Mouse (Mus musculus) forebrain, embryonic 15.5 days (tissue): ENCODE measurements around the gene Macrod2. TPM values are rescaled to one million over a fixed set of nuclear protein-coding genes. Genes with fewer than 3 reads are reported as not detected.
A peak's percentile ranks its signal among the peaks of the same experiment; 100 is the strongest.

ENCODE experiments used
- ATAC-seq: fragments of 200-750 bp; cut with Nextera tagmentation; replicated peaks from 2 replicates; pipeline ENCODE4 v1.8.0; 2017; ENCODE audit warnings: mild to moderate bottlenecking, moderate TSS enrichment, moderate library complexity
- H3K27ac ChIP-seq: fragments of 300-500 bp; sonication (generic); replicated peaks from 2 replicates; pipeline ENCODE4 v1.5.1; 2015; ENCODE audit warnings: mild to moderate bottlenecking, inconsistent platforms
- H3K27me3 ChIP-seq: fragments of 300-500 bp; sonication (generic); 2 replicates; pipeline ENCODE4 v1.6.1; 2015; ENCODE audit warnings: inconsistent platforms
- H3K36me3 ChIP-seq: fragments of 300-500 bp; sonication (generic); 2 replicates; pipeline ENCODE4 v1.6.1; 2015; ENCODE audit warnings: mild to moderate bottlenecking, inconsistent platforms
- H3K4me1 ChIP-seq: fragments of 300-500 bp; sonication (generic); 2 replicates; pipeline ENCODE4 v1.6.1; 2015; ENCODE audit warnings: inconsistent platforms
- H3K4me2 ChIP-seq: fragments of 300-500 bp; sonication (generic); replicated peaks from 2 replicates; pipeline ENCODE4 v1.6.1; 2015; ENCODE audit warnings: mild to moderate bottlenecking, inconsistent platforms
- H3K4me3 ChIP-seq: fragments of 300-500 bp; sonication (generic); 2 replicates; pipeline ENCODE4 v1.5.1; 2015; ENCODE audit warnings: mild to moderate bottlenecking, inconsistent platforms
- H3K9ac ChIP-seq: fragments of 300-500 bp; sonication (generic); replicated peaks from 2 replicates; pipeline ENCODE4 v1.6.1; 2015; ENCODE audit warnings: mild to moderate bottlenecking, inconsistent platforms
- H3K9me3 ChIP-seq: fragments of 300-500 bp; sonication (generic); 2 replicates; pipeline ENCODE4 v1.6.1; 2016; ENCODE audit warnings: inconsistent platforms
- WGBS: fragments of 180-500 bp; shearing (Covaris S2); methylation state at CpG from one replicate; pipeline ENCODE4 v1.1.7; 2015; ENCODE audit warnings: mixed read lengths; 5-methylcytosine and 5-hydroxymethylcytosine counted together
- polyA plus RNA-seq: library from polyadenylated mRNA; unstranded; fragments of >200 nt; fragmentation: Nextera tagmentation; extraction: Ambion mirVana; gene quantifications from 2 replicates; pipeline ENCODE4 v1.2.1, GENCODE M21; 2015

Gene Macrod2
- polyA plus RNA-seq, 1 experiment from 2014 or later = 93.1 TPM

DNA sequence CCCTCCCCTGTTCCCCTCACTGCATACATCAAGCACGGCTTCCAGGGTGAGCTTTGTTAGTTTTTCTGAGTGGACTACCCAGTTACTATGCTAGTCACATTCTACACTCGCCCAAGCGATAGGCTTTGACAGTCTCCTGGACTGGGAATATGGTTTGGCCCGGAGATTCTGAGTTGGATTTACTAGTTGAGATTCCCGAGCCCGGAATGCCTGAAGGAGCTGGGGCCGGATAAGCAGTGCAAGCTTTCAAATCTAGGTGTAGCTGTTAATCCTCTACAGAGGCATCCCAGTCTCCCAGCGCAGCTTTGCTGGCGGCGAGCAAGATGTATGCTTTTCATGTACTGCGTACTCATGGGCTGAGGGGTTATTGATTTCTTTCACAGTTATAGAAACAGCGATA lies 275.3 kb downstream of the Macrod2 start:
- Histone ChIP-seq H3K4me2 (peak overlapping the region; percentile 55), H3K27me3 (no peaks in the 10 kb centered on the region), H3K4me3 (peak overlapping the region; percentile 59), H3K9ac (peak overlapping the region; percentile 77), H3K36me3 (no peaks in the 10 kb centered on the region), H3K9me3 (no peaks in the 10 kb centered on the region), H3K4me1 (peaks cover 27% of the 10 kb centered on the region), H3K27ac (peak overlapping the region; percentile 87)
- WGBS = 0% methylated on average over 12 of the region's 12 CpGs
- ATAC-seq = peak; percentile 49

DNA sequence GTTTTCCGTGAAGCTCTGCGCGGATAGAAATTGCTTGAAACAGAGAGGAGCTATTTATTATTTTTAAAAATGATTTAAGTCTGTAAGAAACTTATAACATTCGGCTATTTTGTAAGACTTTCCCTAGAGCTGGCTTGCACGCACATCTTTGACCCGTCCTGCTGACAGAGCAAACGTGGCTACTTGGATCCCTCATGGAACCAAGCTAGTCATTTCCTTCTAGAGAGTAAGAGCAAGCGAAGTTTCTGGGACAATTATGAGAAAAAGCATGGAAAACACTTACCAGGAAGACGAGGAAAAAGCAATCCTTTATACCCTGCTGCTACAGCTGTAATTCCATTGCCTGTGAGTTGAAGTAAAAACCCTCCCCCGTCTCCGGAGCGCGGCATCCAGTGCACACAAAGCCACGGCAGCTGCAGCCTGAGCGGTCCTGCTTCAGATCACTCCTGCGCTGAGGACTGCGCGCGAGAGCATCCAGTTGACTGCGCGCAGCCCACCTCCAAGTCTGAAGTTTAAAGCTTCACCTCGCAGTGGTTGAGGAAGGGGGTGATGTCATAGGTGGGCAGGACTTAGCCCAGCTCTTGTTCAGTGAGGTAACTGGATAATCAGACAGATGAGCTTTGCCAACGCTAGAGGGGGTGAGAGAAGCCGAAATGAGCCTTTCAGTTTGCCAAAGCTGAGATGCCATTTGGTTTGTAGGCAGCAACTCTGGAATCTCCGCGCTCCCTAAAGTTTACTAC lies 276.0 kb downstream of the Macrod2 start, which contains the start of gene Flrt3:
Gene Flrt3 (minus strand): TSS at position 507 of the 740 bp plus-strand sequence.
- peak within 1 kb of the TSS; percentile 77 for H3K9ac ChIP-seq
- peaks cover 22% of the 10 kb centered on the region for H3K4me1 ChIP-seq
- under 1% methylated on average over 26 of the region's 26 CpGs for WGBS
- H3K9me3 ChIP-seq = no peaks in the 10 kb centered on the region
- peak within 1 kb of the TSS; percentile 87 for H3K27ac ChIP-seq
- peak; percentile 97 for ATAC-seq
- peak within 1 kb of the TSS; percentile 59 for H3K4me3 ChIP-seq
- no peaks in the 10 kb centered on the region for H3K27me3 ChIP-seq
- H3K36me3 ChIP-seq = no peaks in the 10 kb centered on the region
- H3K4me2 ChIP-seq = peak within 1 kb of the TSS; percentile 55

DNA sequence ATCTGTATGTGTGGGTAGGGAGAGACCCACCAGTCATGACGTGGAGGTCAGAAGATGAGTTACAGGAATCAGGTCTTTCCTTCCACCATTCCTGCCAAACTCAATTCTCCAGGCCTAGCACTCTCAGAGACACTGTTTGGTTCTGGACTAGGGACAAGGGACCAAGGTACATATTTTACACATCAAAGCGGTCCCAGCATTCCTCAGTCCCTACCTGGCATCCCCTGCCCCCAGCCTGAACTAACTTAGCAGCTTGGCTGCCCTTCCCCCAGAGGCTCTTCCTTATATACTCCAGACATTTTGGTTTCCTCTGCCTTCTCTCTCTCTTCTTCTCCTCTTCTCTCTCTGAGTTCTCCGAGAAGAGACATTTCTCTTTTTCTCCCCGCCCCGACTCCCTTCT lies 278.4 kb downstream of the Macrod2 start:
- H3K9me3 ChIP-seq = no peaks in the 10 kb centered on the region
- H3K4me1 ChIP-seq = peaks cover 8% of the 10 kb centered on the region
- 92% methylated on average over 5 of the region's 5 CpGs for WGBS
- H3K36me3 ChIP-seq = no peaks in the 10 kb centered on the region
- H3K27ac ChIP-seq = no peak overlapping the region
- ATAC-seq = no peak
- no peak overlapping the region for H3K4me2 ChIP-seq
- no peak overlapping the region for H3K9ac ChIP-seq
- H3K4me3 ChIP-seq = no peak overlapping the region
- no peaks in the 10 kb centered on the region for H3K27me3 ChIP-seq

DNA sequence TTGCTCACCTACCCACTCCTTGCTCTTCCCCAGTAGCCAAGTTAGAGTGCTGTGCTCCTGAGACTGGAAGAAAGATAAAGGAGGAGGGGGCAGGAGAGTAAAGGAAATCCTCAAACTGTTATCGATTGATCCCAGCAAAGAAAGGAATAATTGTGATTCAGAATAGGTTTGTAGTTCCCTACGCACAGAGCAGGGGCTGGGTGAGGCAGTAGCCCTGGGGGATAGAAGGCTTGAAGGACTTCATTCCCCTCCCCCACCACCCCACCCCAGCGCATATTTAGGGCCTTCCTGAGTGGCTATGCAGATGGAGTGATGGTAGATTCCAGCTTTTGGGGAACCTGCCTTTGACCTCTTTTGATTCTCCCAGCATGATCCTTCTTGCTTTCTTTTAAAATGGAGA lies 281.6 kb downstream of the Macrod2 start:
- Histone ChIP-seq H3K4me2 (no peak overlapping the region), H3K36me3 (no peaks in the 10 kb centered on the region), H3K9me3 (no peaks in the 10 kb centered on the region), H3K27ac (no peak overlapping the region), H3K9ac (no peak overlapping the region), H3K4me1 (no peaks in the 10 kb centered on the region), H3K27me3 (no peaks in the 10 kb centered on the region), H3K4me3 (no peak overlapping the region)
- 25% methylated on average over 3 of the region's 3 CpGs for WGBS
- ATAC-seq = no peak

DNA sequence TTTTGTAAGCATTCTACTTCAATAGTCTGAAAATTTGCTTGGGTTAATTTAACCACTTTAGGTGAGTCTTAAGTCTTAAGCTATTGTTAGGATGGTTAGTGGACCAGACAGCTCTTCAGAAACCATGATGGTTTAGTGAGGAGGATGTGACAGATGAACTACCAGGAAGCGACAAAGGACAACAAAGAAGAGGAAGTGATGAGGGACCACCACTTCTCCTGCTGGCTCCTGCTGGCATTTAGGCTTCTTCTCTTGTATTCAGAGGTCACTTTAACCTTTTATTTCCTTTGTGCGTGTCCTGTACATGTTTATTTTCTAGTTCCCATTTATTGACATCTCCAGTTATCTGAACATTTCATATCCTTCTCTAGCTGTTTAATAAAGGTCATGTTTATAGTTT lies 295.8 kb downstream of the Macrod2 start:
- H3K27ac ChIP-seq = no peak overlapping the region
- ATAC-seq = no peak
- H3K4me2 ChIP-seq = no peak overlapping the region
- no peak overlapping the region for H3K9ac ChIP-seq
- H3K36me3 ChIP-seq = no peaks in the 10 kb centered on the region
- H3K4me1 ChIP-seq = no peaks in the 10 kb centered on the region
- H3K9me3 ChIP-seq = no peaks in the 10 kb centered on the region
- WGBS = 90% methylated on average over 2 of the region's 2 CpGs
- no peak overlapping the region for H3K4me3 ChIP-seq
- H3K27me3 ChIP-seq = no peaks in the 10 kb centered on the region

DNA sequence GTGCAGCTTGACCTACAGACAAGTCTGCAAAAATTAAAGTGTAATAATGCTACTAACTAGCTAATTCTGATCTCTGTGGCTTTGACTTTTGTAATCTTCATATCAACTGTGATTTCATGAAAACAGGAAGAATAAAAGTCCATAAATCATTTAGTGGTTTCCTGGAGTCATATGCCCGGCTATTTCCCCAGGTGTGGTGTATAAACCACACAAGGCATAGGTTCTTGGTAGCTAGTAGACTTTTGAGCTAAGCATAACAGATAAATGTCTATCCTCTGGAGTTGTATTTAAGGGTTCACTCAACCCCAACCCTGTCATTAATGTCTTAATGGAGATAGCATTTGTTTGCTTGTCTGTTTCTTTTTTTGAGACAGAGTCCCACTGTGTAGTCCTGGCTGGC lies 296.3 kb downstream of the Macrod2 start:
- Histone ChIP-seq H3K4me3 (no peak overlapping the region), H3K27me3 (no peaks in the 10 kb centered on the region), H3K9ac (no peak overlapping the region), H3K9me3 (no peaks in the 10 kb centered on the region), H3K36me3 (no peaks in the 10 kb centered on the region), H3K4me1 (no peaks in the 10 kb centered on the region), H3K4me2 (no peak overlapping the region), H3K27ac (no peak overlapping the region)
- WGBS = 90% methylated on average over 1 of the region's 1 CpGs
- ATAC-seq = no peak

DNA sequence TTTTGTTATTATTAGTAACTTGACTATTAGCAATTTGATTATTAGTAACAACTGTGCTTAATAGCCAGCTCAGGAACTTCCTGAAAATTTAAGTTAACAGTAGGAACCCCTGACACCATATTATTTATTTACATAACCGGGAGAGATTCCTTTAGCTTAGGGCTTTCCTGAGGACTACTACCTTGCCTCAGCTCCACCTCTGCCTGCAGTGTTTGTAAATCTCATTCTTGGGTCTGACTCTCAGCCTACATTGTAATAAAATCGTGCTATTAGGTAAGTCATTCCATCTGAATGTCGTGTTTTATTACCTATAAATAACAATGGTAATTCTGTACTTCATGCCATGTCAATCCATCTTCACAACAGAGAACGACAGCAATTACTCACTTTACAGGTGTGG lies 297.4 kb downstream of the Macrod2 start:
- no peak for ATAC-seq
- no peak overlapping the region for H3K4me3 ChIP-seq
- H3K4me2 ChIP-seq = no peak overlapping the region
- H3K27me3 ChIP-seq = no peaks in the 10 kb centered on the region
- WGBS = 82% methylated on average over 4 of the region's 4 CpGs
- no peak overlapping the region for H3K27ac ChIP-seq
- no peak overlapping the region for H3K9ac ChIP-seq
- no peaks in the 10 kb centered on the region for H3K9me3 ChIP-seq
- H3K36me3 ChIP-seq = no peaks in the 10 kb centered on the region
- no peaks in the 10 kb centered on the region for H3K4me1 ChIP-seq

DNA sequence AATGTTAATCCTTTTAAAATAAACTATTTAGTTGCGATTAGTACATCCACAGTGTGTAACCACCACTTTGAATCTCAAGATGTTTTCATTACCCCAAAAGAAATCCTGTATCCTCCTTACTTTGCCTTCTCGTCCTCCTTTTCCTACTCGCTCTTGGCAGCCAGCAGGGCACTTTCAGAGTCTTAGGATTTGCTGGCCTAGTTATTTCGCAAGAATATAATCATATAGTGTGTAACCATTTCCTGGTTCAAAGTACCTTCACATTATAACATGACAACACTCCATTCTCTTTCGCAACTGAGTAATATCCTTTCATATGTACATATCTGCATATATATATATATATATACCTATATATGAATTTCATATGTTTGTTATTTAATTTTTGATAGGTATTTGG lies 298.7 kb downstream of the Macrod2 start:
- WGBS = 90% methylated on average over 5 of the region's 5 CpGs
- Histone ChIP-seq H3K36me3 (no peaks in the 10 kb centered on the region), H3K4me1 (peaks cover 7% of the 10 kb centered on the region), H3K9ac (no peak overlapping the region), H3K27ac (no peak overlapping the region), H3K9me3 (no peaks in the 10 kb centered on the region), H3K4me3 (no peak overlapping the region), H3K27me3 (no peaks in the 10 kb centered on the region), H3K4me2 (no peak overlapping the region)
- no peak for ATAC-seq

DNA sequence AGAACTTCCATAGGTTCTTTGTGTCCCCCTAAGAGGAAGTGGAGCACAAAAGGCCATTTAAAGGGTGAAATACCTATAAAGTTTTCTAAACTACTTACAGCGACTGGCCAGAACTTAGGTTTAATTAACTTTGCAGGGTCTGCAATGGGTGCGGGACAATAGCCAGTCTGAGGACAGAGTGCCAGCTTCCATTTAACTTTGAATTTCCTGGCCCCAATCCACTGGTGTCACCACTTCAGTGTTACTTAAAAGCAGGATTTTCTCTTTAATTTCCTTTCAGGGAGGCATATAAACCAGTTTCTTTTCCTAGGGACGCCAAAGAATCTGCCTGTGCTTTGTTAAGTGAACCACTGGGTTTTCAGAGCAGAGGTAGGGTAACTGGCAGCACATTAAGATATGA lies 303.5 kb downstream of the Macrod2 start:
- no peaks in the 10 kb centered on the region for H3K27me3 ChIP-seq
- WGBS = 3% methylated on average over 3 of the region's 3 CpGs
- H3K9me3 ChIP-seq = no peaks in the 10 kb centered on the region
- peaks cover 13% of the 10 kb centered on the region for H3K4me1 ChIP-seq
- no peaks in the 10 kb centered on the region for H3K36me3 ChIP-seq
- no peak overlapping the region for H3K4me2 ChIP-seq
- no peak overlapping the region for H3K27ac ChIP-seq
- ATAC-seq = no peak
- no peak overlapping the region for H3K4me3 ChIP-seq
- no peak overlapping the region for H3K9ac ChIP-seq

DNA sequence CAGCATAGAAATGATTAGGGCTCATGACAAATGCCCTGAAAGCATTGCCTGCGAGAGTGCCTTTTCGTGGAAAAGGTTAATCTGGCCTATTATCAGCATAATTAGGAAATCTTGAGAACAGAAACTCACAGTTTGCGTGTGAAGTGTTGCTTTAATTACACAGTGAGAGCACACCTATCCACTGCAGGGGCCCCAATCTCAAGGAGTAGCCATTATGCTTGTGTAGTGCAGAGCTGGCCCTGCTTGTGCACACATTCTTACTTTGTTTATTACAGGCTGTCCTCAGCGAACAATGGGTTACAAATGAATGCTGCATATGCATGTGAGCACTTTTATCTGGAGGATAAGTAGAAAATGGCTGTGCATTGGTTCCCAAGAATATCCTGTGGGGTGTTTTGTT lies 308.3 kb downstream of the Macrod2 start:
- no peak overlapping the region for H3K4me2 ChIP-seq

DNA sequence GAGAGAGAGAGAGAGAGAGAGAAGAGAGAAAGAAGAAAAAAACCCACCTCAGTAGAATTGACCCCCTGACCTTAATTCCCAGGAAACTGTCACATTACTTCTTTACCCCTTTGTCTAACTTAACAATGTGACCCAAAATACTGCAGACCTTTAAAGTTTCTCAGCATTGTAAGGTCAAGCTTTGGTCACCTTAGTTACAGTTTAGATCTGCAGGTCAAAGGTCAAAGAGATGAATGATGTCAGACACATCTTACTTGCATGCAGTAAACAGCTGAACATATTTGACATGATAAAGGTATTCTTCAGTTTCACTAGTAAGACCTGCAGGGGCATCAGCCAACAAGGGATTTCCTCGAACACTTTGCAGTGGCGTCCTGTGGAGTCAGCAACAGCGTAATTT lies 309.0 kb downstream of the Macrod2 start:
- Histone ChIP-seq H3K36me3 (no peaks in the 10 kb centered on the region), H3K27ac (no peak overlapping the region), H3K9ac (no peak overlapping the region), H3K27me3 (no peaks in the 10 kb centered on the region), H3K4me2 (no peak overlapping the region), H3K4me3 (no peak overlapping the region), H3K4me1 (peaks cover 14% of the 10 kb centered on the region), H3K9me3 (no peaks in the 10 kb centered on the region)
- ATAC-seq = no peak
- 14% methylated on average over 3 of the region's 3 CpGs for WGBS

More for the DNA sequence above, 308.3 kb downstream of the Macrod2 start:
- no peaks in the 10 kb centered on the region for H3K36me3 ChIP-seq
- no peaks in the 10 kb centered on the region for H3K27me3 ChIP-seq
- no peaks in the 10 kb centered on the region for H3K9me3 ChIP-seq
- H3K4me1 ChIP-seq = peaks cover 20% of the 10 kb centered on the region
- ATAC-seq = peak; percentile 73; the same call in 1 of the 2 replicates
- no peak overlapping the region for H3K9ac ChIP-seq
- H3K4me3 ChIP-seq = no peak overlapping the region
- H3K27ac ChIP-seq = no peak overlapping the region
- WGBS = 7% methylated on average over 4 of the region's 4 CpGs

DNA sequence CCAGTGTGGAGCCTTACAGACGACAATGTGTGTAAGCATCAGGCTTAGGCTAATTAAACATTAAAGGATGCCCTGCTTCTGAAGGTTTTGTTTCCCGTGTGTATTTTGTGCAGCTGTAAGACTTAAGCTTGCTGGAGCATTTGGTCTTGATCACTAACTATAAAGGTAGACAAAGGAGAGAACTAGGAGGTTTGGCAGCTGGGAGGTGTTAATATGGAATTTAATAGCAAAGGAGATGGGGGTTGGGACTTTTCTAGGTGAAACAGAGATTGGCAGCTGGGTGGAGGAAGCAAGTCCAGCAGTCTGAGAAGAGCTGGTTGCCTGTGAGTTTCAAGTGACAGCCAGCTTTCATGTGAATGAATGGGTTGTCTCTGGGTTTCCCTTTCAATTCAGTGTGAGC lies 310.2 kb downstream of the Macrod2 start:
- WGBS = 3% methylated on average over 2 of the region's 2 CpGs
- H3K9me3 ChIP-seq = no peaks in the 10 kb centered on the region
- ATAC-seq = no peak

DNA sequence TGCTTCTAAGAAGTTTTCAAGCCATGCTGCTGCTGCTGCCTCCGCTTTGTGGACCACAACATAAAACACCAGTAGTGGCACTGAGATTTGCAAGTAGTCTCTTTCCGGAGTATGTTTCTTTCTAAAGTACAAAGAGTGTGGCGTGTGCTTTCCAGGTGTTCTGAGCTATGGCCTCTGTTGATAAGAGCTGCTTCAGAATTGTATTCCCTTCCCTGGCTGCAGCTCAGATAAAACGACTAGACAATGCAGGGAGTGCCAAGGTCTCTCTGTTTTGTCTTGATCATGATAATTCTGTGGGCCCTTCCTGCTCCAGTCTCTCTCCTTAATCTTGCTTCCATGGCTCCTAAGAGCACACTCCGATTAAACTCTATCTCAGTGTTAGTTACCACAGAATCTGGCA lies 312.4 kb downstream of the Macrod2 start:
- no peak overlapping the region for H3K4me2 ChIP-seq
- H3K9me3 ChIP-seq = no peaks in the 10 kb centered on the region
- H3K36me3 ChIP-seq = no peaks in the 10 kb centered on the region
- no peak for ATAC-seq
- H3K9ac ChIP-seq = no peak overlapping the region
- 80% methylated on average over 5 of the region's 5 CpGs for WGBS
- H3K4me3 ChIP-seq = no peak overlapping the region
- H3K4me1 ChIP-seq = peaks cover 14% of the 10 kb centered on the region
- no peak overlapping the region for H3K27ac ChIP-seq
- H3K27me3 ChIP-seq = no peaks in the 10 kb centered on the region

More for the DNA sequence above, 310.2 kb downstream of the Macrod2 start:
- Histone ChIP-seq H3K4me2 (no peak overlapping the region), H3K27ac (no peak overlapping the region), H3K9ac (no peak overlapping the region), H3K4me1 (peaks cover 14% of the 10 kb centered on the region), H3K36me3 (no peaks in the 10 kb centered on the region), H3K27me3 (no peaks in the 10 kb centered on the region), H3K4me3 (no peak overlapping the region)
